Mouse (Mus musculus) adrenal gland, postnatal 14 days (tissue): ENCODE results near the gene Htra3. TPM values are rescaled to one million over a fixed set of nuclear protein-coding genes. Genes with fewer than 3 reads are reported as not detected.

Experiments used
- DNase-seq: peaks from one replicate; pipeline ENCODE4 v3.0.0; 2021; ENCODE audit warnings: mixed read lengths
- long read RNA-seq, 2 experiments: library from polyadenylated mRNA; stranded (forward); transcript quantifications; one replicate each; pipeline ENCODE4 v2.0.0; 2021
- total RNA-seq: library from RNA; stranded (reverse); gene quantifications from 2 replicates; pipeline ENCODE4 v1.2.3, GENCODE M21; 2021

Gene Htra3
- 49.7 TPM in 2 replicates for total RNA-seq
- long read RNA-seq, experiment 1, transcript Htra3-201 (9 exons, 2,750 nt) = major isoform, 63 of 74 reads
- long read RNA-seq, experiment 1, partial matches to known transcripts = 5 of 74 reads
- long read RNA-seq, experiment 1, other reads (novel, unspliced or antisense) = 5 of 74 reads
- long read RNA-seq, experiment 2, transcript Htra3-201 (9 exons, 2,750 nt) = major isoform, 45 of 51 reads
- long read RNA-seq, experiment 2, partial matches to known transcripts = 2 of 51 reads
- long read RNA-seq, experiment 2, other reads (novel, unspliced or antisense) = 1 of 51 reads

- peak; percentile 59 for DNase-seq
Measured at GRCm38 (mm10) chr5:35679256-35680155, at the start of gene Htra3. Gene Htra3, minus strand, starts transcription at chr5:35679782.

GRCm38 (mm10) chr5:35728957-35729460 lies 49.4 kb upstream of the Htra3 start:
- peak; percentile 81 for DNase-seq

GRCm38 (mm10) chr5:35728344-35728956 lies 48.9 kb upstream of the Htra3 start:
- peak; percentile 31 for DNase-seq

- DNase-seq = peak; percentile 23
Measured at GRCm38 (mm10) chr5:35727447-35727846, 47.9 kb upstream of the Htra3 start.

GRCm38 (mm10) chr5:35725840-35726239 lies 46.3 kb upstream of the Htra3 start:
- peak; percentile 39 for DNase-seq

- DNase-seq = no peak
Measured at GRCm38 (mm10) chr5:35723900-35724299, 44.3 kb upstream of the Htra3 start.

GRCm38 (mm10) chr5:35722654-35723053 lies 43.1 kb upstream of the Htra3 start:
- DNase-seq = peak; percentile 23

- DNase-seq = no peak
Measured at GRCm38 (mm10) chr5:35721933-35722332, 42.4 kb upstream of the Htra3 start.

GRCm38 (mm10) chr5:35719880-35720279 lies 40.3 kb upstream of the Htra3 start:
- peak; percentile 70 for DNase-seq

GRCm38 (mm10) chr5:35719343-35719742 lies 39.8 kb upstream of the Htra3 start:
- DNase-seq = no peak

- no peak for DNase-seq
Measured at GRCm38 (mm10) chr5:35718817-35719216, 39.2 kb upstream of the Htra3 start.

GRCm38 (mm10) chr5:35717946-35718345 lies 38.4 kb upstream of the Htra3 start:
- peak; percentile 79 for DNase-seq

GRCm38 (mm10) chr5:35717455-35717854 lies 37.9 kb upstream of the Htra3 start:
- peak; percentile 45 for DNase-seq

- peak; percentile 88 for DNase-seq
Measured at GRCm38 (mm10) chr5:35713649-35714354, 34.2 kb upstream of the Htra3 start.

GRCm38 (mm10) chr5:35712517-35712916 lies 32.9 kb upstream of the Htra3 start:
- DNase-seq = no peak

- no peak for DNase-seq
Measured at GRCm38 (mm10) chr5:35710931-35711330, 31.3 kb upstream of the Htra3 start.

- peak; percentile 82 for DNase-seq
Measured at GRCm38 (mm10) chr5:35710481-35710880, 30.9 kb upstream of the Htra3 start.

- no peak for DNase-seq
Measured at GRCm38 (mm10) chr5:35705411-35705810, 25.8 kb upstream of the Htra3 start.

- no peak for DNase-seq
Measured at GRCm38 (mm10) chr5:35703814-35704213, 24.2 kb upstream of the Htra3 start.

GRCm38 (mm10) chr5:35703183-35703582 lies 23.6 kb upstream of the Htra3 start:
- DNase-seq = no peak

GRCm38 (mm10) chr5:35702582-35703140 lies 23.1 kb upstream of the Htra3 start:
- no peak for DNase-seq

GRCm38 (mm10) chr5:35701042-35701441 lies 21.5 kb upstream of the Htra3 start:
- DNase-seq = peak; percentile 90
